Mouse (Mus musculus) testis, adult 2 months (tissue): Measurements from ENCODE around the gene 2210011C24Rik.

Experiments
- CTCF ChIP-seq: fragments of 200-500 bp; IDR thresholded peaks from 2 replicates; pipeline ENCODE4 v1.5.1; 2012; ENCODE audit warnings: low read depth, mild to moderate bottlenecking, inconsistent platforms, low read length, moderate library complexity; ENCODE audit not compliant: control insufficient read depth, insufficient read depth, insufficient replicate concordance
- POLR2A ChIP-seq: fragments of 200-500 bp; IDR thresholded peaks from 2 replicates; pipeline ENCODE4 v1.6.1; 2012; ENCODE audit warnings: low read depth, mild to moderate bottlenecking, inconsistent platforms, low read length, moderate library complexity; ENCODE audit not compliant: control insufficient read depth

- no peak for TF ChIP-seq CTCF
- no peak for TF ChIP-seq POLR2A
Observed at GRCm38 (mm10) chr8:84052746-84053145, 40.8 kb upstream of the 2210011C24Rik start.
